Mouse (Mus musculus): ENCODE measurements around the gene Dis3. TPM values are rescaled to one million over a fixed set of nuclear protein-coding genes. Genes with fewer than 3 reads are reported as not detected.
A peak's percentile ranks its signal among the peaks of the same experiment; 100 is the strongest.

Gene Dis3
- 17.6 and 18.2 TPM in 2 replicates for total RNA-seq (2015)
- 17.2 and 26.1 TPM in 2 replicates for total RNA-seq (2017)

DNA sequence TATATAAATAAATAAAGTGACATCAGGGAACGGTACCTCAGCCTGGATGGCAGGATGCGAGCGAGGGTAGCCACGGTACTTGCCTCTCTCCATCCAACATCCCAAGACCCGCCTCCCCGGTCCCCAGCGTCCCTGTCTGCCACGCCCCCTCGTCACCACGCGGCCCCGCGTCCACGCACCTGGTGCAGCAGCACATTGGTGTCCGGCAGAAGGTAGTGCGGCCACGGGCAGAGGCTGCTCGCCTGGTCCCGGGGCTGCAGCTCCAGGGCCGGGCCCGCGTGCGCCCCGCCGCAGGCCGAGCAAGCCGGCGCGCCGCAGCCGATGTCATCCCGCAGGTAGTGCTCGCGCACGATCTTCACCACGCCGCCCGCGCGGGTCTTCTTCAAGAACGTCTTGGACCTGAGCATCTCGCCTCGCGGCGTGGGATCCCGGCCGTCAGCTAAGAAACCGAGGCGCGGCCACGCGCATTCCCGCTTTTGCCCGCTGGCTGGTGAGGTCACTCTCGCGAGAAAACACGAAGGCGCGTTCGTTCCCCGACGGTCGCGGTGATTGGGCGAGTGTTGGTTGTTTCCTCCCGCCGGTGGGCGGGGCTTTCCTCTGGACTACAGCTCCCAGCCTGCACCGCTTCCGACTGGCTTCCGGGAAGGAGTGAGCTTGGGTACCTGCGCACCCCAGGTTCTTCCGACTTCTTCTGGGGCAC lies at the start of gene Dis3, which contains the start of gene Pibf1:
Gene Dis3, minus strand, starts transcription at position 504 of the 700 bp plus-strand sequence.
Gene Pibf1, plus strand, starts transcription at position 158 of the 700 bp plus-strand sequence.
- peak; percentile 95 for ATAC-seq (ENCODE audit: poor library complexity, severe bottlenecking)

DNA sequence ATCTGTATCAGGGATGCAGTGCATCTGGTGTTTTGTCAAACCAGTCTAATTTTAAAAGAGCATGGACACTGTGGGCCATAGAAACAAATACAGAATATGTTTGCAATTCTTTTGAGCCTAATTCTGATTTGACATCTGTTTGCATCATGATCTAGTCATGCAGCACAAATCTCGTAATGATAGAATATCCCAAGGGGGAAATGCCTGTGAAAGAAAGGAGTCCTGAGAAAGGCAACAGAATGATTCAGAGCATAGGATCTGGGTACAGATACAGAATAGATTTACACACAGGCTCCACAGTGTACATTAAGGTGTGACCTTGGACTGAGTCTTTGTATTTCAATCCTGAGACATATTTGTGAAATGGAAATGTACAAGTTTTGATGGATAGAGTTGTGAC lies 47.3 kb upstream of the Dis3 start:
- no peak for ATAC-seq (ENCODE audit: poor library complexity, severe bottlenecking)

DNA sequence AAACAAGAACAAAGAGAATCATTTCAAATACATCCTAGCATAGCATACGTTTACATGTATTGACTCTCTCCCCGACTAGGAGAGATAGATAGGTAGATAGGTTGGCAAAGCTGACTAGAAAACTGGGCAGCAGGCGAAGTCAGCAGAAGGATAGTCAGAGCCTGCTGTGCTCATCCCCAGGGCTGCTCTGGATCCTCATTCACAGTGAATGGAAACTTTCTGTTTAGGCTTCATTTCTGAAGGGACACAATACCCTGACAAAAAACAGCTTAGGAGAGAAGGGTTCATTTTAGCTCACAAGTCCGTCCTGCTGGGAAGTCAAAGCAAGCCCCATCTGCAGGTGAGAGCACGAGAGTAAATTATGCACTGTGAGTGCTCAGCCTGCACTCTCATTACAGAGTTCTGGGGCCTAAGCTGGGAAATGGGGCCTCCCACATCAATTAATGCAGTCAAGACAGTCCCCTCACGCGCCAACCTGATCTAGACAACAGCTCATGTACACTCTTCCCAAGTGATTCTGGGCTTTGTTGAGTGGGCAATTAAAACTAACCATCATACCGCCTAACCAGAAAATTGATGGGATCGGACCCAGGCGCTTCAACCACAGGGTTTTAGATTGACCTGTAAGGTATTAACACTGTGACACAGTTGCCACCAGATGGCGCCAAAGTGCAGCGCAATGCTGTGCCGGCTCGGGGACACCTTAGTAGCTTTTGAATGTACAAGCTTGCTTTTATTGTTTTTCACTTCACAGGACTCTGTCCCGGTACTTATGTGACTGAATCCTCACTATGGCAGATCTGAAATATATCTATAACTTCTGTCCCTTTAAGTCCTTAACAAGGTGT lies 42.4 kb upstream of the Dis3 start:
- ATAC-seq (ENCODE audit: poor library complexity, severe bottlenecking): peak; percentile 98

DNA sequence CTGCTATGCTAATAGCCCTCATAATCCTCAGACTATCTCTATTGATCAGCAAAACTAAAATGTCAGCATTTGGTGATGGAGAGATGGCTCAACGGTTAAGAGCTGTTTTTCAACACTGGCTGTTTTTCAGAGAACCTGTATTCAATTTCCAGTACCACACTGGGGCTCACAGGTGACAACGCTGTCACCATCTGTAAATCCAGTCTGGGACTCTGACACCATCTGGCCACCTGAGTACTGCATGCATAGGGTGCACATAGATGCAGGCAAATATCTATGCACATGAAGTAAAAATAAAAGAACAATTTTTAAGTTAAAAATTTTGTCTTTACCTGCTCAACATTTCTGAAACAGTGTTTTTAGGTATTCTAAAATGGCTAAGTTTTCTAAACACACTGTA lies 40.5 kb upstream of the Dis3 start:
- ATAC-seq (ENCODE audit: poor library complexity, severe bottlenecking): no peak

DNA sequence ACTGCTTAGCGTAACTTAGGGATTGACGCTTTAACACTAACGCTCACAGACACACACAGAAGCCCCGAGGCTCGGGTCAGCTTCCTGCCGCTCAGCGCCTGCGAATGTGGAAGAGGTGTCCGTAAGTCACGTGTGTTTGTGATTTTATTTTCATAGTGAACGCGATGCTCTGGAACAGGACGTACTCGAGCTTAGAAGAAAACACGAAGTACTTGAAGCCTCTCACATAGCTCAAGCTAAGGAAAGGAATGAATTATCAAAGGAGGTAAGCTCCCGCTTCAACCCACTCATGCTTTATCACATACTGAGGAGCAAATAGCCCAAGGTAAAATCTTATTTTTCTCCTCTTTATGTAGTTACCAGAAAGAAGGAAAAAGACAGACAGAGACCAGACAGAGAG lies 36.7 kb upstream of the Dis3 start:
- no peak for ATAC-seq (ENCODE audit: poor library complexity, severe bottlenecking)

DNA sequence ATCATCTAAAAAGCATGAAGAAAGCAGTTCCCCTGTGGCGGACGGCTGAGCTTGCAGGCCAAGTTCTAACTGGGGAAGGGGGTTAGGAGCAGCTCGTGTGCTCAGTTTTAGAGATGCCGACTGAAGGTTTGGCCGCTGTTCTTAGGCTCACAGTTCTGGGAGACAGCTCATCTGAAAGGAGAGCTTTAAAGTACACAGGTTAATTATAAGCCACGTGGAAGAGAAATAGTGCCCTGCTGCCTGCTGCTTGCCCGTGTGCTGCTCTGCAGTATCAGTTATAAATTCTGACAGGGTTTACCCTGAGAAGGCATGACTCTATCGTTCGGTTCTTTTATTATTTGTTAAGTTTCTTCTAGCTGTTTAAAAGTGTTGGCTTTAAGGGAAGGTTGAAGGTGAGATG lies 36.2 kb upstream of the Dis3 start:
- ATAC-seq (ENCODE audit: poor library complexity, severe bottlenecking): no peak

DNA sequence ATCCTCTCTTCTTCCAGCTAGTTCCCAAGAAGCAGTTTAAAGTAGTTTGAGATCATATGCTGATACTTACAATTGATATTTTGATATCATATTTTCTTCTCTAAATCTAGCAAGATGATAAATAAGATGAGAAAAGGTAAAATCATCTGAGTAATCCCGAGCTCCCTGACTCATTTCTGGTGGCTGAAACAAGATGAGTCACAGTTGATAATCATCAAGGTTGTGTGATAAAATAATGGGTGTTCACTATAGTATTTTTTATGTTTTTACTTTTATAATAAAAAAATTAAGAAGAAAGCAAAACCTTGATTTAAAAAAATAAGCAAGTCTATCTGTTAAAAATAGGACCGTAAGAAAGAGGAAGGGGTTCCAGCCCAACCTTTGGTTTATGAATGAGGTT lies 34.5 kb upstream of the Dis3 start:
- no peak for ATAC-seq (ENCODE audit: poor library complexity, severe bottlenecking)

DNA sequence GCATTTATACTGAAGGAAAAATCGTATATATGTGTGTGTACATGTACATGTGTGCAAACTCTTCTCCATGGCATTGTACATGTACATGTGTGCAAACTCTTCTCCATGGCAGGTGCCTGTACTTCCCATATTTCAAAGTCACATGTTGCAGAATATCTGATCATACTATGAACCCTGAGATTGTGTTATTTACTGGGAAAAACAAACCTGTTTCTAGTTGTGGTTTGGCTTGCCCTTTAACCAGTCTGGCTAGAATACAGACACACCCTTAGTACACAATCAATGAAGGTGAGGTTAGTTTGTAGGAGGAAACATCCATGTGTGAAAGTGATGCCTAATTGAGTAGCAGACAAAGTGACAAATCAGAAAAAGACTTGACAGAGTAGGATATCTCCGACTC lies 29.5 kb upstream of the Dis3 start:
- ATAC-seq (ENCODE audit: poor library complexity, severe bottlenecking): no peak

DNA sequence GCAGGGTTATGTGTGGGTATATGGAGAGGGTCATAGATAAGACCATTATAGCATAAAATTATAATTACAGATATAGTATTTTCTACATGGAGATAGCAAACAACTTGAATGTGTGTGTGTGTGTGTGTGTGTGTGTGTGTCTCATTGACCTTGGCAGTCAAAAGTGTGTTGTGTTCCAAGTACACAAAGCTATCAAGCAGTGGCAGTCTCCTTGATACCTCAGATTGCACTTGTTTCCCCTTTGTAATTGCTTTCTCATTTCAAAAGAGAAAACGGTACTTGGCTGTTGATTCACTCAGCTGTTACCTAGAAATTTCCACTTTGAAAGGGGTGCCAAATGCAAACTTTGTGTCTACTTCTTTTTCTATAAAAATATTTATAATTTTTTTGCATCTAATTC lies 27.9 kb upstream of the Dis3 start:
- ATAC-seq (ENCODE audit: poor library complexity, severe bottlenecking): no peak

DNA sequence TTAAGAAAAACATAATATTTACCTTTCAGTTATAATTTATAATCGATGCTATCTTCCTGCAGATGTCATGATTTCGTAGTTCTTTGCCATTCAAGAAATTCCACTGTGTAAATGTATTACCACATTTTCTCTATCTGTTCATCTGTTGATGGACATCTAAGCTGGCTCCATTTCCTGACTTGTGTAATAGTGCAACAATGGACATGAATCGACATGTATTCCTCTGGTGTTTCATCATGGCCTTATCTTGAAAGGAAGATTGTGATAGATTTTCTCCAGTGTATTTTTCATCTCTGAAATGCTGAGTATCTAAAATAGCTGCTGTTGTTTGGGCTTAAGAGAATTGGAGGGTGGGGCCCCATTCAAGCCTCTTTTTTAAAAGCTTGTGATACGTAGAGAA lies 27.1 kb upstream of the Dis3 start:
- peak; percentile 58; the same call in 1 of the 2 replicates for ATAC-seq (ENCODE audit: poor library complexity, severe bottlenecking)

DNA sequence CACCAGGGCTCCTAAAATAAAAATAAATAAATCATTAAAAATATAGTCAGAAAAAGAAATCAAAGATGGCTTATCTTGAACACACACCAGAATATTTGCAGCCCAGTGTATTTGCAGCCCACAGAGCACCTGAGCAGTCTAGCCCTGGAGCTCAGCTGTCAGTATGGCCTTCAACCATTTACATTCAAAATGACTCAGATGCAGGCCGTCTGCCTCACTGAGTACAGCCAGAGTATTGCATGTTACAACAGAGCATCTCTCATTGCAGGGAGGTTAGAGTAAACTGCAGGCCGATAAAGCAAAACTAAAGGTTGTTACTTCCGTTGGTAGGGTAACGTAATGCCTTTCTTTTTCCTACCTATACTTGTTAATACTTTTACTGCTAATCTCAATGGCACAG lies 24.5 kb upstream of the Dis3 start:
- ATAC-seq (ENCODE audit: poor library complexity, severe bottlenecking): no peak

DNA sequence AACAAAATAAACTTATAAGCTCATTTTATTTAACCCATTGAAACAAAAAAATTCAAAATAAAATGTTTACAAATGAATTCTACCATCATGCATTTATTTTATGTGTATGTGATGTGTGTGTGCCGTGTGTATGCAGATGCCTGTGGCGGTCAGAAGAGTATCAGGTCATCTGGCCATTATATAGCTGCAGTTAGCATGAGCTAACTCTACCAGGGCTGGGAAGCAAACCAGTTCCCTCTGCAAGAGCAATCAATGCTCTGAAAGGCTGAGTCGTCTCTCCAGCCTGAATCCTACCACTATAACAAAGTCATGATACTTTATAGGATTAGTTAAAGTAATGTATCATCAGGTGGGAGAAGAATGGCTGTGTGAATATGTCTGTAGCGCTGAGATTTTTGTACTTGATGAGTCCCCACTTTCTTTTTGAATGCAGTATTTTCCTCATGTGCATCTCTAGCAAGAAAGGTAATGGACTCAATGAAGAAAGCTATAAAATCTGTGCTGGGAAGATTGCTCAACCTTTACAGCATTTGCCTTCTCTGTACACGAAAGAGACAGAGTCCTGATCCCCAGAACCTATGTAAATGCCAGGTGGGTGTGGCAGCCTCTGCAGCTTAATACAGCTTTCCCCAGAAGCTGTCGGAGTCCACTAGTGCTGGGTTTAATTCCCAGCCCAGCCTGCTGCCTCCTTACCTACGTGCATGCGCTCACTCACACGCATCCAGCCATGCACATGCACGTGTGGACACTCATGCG lies 22.2 kb upstream of the Dis3 start:
- no peak for ATAC-seq (ENCODE audit: poor library complexity, severe bottlenecking)

DNA sequence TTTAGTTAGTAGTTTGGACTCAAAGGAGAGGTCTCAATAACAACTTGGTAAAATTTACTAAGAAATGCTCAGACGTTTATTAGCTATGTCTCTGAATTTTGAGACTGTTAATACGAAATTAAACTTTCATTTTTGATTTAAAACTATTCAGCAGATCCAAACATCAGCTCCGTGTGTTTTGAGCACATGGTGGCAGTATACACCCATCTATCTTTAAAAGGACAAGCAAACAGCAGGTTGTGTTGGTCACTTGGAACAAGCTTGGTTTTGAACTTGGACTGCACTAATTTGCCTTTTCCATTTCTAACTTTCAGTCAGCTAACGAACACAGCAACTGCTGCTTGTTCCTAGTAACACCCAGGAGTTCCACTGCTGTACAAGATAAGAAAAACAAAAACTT lies 18.0 kb upstream of the Dis3 start:
- ATAC-seq (ENCODE audit: poor library complexity, severe bottlenecking): no peak

DNA sequence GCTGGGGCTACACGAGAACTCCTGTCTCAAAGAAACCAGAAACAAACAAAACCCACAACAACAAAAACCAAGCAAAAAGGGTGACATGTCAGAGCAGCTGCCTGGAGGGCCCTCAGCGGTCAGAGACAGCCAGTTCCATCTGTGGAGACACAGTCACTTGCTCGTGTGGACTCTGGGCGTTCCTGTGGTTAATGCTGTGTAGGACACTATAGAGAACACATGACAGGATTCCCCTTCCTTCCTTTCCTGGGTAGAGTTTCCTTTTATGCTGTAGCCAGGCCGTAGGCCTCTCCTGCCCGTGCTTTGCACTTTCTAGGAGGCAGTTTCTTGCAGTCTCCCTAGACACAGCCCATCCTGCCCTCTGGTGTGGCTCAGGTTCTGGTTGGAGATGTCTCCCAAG lies 9.2 kb upstream of the Dis3 start:
- 0 out of 2 replicates have a peak, but pooled peaks have one; percentile 21 for ATAC-seq (ENCODE audit: poor library complexity, severe bottlenecking)

DNA sequence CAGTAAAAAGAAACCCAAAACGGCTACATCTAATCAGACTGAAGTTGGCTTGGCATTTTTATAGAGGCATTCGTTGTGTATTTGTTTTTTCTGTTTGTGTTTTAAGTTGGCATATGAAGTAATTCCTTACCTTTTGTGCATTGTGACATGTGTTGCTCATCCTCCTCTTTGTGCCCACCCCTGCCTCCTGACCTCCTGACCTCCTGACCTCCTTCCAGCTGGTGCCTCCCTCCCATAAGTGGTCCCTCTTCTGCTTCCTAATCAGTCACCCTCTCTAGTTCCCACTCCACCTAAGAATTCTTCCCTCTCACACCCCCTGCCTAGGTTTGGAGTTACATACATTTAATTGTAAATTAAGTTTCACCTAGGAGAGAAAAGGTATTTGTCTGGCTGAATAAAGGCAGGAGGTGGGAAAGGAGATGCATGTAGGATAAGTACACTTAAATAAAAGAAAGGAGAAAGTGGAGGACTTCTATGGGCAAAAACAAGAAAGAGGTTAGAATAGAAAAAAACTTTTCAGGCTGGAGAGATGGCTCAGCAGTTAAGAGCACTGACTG lies 8.1 kb upstream of the Dis3 start:
- ATAC-seq (ENCODE audit: poor library complexity, severe bottlenecking): no peak

DNA sequence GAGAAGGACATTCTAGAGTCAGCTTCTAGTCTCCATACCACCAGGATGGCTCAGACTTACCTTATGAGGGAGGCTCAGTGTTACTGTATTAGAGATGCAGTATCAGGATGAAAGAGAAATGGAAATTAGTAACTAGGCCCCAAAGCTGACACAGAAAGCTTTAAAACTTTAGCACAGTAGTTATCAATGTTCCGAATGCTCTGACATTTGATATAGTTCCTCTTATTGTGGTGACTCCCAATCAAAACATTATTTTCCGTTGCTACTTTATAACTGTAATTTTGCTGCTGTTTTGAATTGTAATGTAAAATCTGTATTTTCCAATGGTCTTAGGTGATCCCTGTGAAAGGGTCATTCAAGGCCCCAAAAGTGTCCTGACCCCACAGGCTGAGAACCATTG lies 7.1 kb upstream of the Dis3 start:
- ATAC-seq (ENCODE audit: poor library complexity, severe bottlenecking): no peak

DNA sequence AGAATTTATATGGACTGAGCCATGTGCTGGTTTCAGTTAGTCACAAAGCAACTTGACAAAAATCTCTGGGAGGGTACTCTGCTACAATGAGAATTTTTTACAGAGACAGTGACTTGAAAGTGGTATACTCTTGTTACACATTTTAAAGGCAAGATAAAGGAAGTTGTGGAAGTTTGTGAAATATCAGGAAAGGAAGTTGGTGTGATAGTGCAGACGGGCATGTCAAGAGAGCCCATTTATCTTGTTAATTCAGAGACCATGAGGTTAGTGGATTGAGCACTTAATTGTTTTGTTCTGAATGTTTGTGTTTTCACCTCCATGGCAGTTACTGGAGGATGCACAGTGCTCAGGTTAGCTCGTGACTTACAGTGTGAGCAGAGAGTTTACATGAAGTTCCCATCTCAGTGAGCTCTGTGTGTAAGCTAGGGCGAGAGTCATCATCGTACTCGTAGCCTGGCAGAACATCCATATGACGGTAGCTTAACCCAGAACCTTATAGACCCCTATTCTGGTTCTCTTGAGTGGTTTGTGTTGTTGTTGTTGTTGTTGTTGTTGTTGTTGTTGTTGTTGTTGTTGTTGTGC lies 5.1 kb upstream of the Dis3 start:
- ATAC-seq (ENCODE audit: poor library complexity, severe bottlenecking): peak; percentile 19

DNA sequence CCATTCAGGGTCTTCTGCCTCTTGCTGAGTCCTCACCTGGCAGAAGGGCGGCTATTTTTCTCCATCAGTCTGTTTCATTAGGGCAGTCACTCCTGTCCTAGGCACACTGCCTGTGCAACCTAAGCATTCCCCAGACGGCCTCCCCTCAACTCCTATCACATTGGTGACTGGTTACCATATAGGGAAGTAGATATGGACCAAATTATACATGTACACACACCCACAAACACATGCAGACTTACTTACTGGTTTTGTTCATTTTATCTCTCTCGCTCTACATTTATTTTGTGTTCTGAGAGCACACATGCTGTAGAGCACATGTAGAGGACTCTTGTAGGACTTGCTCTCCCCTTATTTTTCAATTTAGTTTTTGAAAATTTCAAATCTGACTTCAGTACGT lies 3.5 kb upstream of the Dis3 start:
- ATAC-seq (ENCODE audit: poor library complexity, severe bottlenecking): no peak

DNA sequence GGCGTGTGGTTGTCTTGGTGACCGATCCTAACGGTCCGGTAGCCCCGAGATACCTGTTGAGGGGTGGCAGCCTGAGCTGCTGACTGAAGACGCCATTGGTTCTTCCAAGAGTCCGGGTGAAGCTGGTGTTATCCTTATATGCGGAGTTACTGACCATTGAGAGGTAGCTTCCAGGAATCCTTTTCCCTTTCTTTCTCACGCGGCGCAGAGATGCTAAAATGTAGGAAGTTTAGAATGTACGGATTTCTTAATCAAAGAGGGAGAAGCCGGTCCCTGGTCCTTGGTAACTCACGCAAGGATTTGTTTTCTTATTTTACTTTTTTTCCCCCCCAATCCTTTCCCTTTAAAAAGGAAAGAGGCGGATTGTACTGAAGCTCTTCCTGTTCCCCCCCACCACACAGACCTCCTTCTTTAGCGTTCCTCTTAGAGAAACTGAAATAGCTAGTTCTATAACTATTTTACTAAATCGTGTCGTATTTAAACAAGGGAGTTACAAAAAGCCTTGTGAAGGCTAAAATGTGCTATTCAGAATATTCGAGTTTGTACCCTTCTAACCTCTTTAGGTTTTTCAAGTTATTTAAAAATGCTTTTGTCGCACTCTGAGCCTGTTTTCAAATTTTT lies 507 bp upstream of the Dis3 start:
- ATAC-seq (ENCODE audit: poor library complexity, severe bottlenecking): peak; percentile 5; the same call in 1 of the 2 replicates

DNA sequence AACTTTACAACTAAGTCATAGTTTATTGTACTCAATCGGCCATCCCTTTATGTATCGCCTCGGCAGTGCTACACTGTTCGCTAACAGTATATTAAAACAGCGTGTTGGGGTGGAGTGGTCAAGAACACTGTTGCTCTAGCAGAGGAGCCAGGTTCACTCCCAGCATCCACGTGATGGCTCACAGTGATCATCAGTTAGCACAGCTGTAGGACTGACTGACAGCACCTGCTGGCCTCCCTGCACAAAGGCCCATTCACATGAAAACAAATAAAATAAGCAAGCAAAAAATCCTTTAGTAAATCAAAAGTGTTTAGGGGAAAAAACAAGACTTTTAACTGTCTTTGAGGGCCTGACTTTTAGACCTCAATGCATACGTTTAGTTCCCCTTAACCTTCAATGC lies 10.6 kb downstream of the Dis3 start:
- ATAC-seq (ENCODE audit: poor library complexity, severe bottlenecking): no peak

All from megakaryocyte, adult 5-6 weeks (primary cell).